Mouse (Mus musculus) forebrain, embryonic 12.5 days (tissue): ENCODE results near the gene Wwp2. TPM values are rescaled to one million over a fixed set of nuclear protein-coding genes. Genes with fewer than 3 reads are reported as not detected.

Experiments
- ATAC-seq: fragments of 200-750 bp; cut with Nextera tagmentation; 2 replicates; pipeline ENCODE4 v1.8.0; 2017; ENCODE audit warnings: moderate TSS enrichment; ENCODE audit not compliant: low FRiP score
- H3K27ac ChIP-seq: fragments of 300-500 bp; sonication (generic); 2 replicates; pipeline ENCODE4 v1.5.1; 2016; ENCODE audit warnings: mild to moderate bottlenecking
- H3K27me3 ChIP-seq: fragments of 300-500 bp; sonication (generic); 2 replicates; pipeline ENCODE4 v1.6.1; 2016; ENCODE audit warnings: mild to moderate bottlenecking
- H3K36me3 ChIP-seq: fragments of 300-500 bp; sonication (generic); replicated peaks from 2 replicates; pipeline ENCODE4 v1.6.1; 2016; ENCODE audit warnings: mild to moderate bottlenecking
- H3K4me1 ChIP-seq: fragments of 300-500 bp; sonication (generic); 2 replicates; pipeline ENCODE4 v1.6.1; 2016
- H3K4me2 ChIP-seq: fragments of 300-500 bp; sonication (generic); 2 replicates; pipeline ENCODE4 v1.6.1; 2016; ENCODE audit warnings: mild to moderate bottlenecking, moderate library complexity
- H3K4me3 ChIP-seq: fragments of 300-500 bp; sonication (generic); replicated peaks from 2 replicates; pipeline ENCODE4 v1.5.1; 2016; ENCODE audit warnings: mild to moderate bottlenecking
- H3K9ac ChIP-seq: fragments of 300-500 bp; sonication (generic); 2 replicates; pipeline ENCODE4 v1.6.1; 2016; ENCODE audit warnings: mild to moderate bottlenecking
- H3K9me3 ChIP-seq: fragments of 300-500 bp; sonication (generic); 2 replicates; pipeline ENCODE4 v1.6.1; 2016
- whole genome bisulfite sequencing: fragments of 180-500 bp; shearing (Covaris S2); methylation state at CpG from one replicate; pipeline ENCODE4 v1.1.7; 2016; 5-methylcytosine and 5-hydroxymethylcytosine counted together
- polyA plus RNA-seq: library from polyadenylated mRNA; unstranded; fragments of >200 nt; fragmentation: Nextera tagmentation; extraction: Ambion mirVana; gene quantifications from 2 replicates; pipeline ENCODE4 v1.2.1, GENCODE M21; 2016

Wwp2 gene
- polyA plus RNA-seq, 1 experiment from 2014 or later, result 66.0 TPM

DNA sequence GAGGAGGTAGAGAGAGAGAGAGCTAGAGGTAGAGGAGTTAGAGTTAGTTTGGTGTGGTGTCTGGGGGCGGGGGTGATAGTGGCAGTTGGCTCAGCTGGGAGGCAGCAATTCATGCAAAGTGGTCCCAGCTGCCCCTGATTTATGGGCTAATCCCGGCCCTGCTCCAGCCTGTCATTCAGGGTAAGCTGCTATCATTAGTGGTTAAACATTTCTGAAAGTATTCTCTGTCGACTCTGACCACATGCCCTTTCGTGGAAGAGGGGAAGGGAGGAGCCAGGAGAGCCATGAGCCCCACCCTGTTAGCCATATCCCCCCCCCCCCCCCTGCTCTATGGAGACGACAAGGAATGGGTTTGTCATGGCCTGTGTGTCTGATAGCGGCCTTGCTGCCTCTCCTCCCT lies 67.2 kb downstream of the Wwp2 start:
- Histone ChIP-seq H3K9me3 (no peaks in the 10 kb centered on the region), H3K4me1 (peaks cover 20% of the 10 kb centered on the region), H3K27me3 (no peaks in the 10 kb centered on the region), H3K27ac (0 out of 2 replicates have a peak overlapping the region, but pooled peaks have one; percentile 46), H3K36me3 (peaks cover 14% of the 10 kb centered on the region; the same call in 1 of the 2 replicates), H3K4me2 (no peak overlapping the region), H3K9ac (no peak overlapping the region), H3K4me3 (no peak overlapping the region)
- 27% methylated on average over 6 of the region's 6 CpGs for WGBS
- peak; percentile 39; the same call in 1 of the 2 replicates for ATAC-seq

DNA sequence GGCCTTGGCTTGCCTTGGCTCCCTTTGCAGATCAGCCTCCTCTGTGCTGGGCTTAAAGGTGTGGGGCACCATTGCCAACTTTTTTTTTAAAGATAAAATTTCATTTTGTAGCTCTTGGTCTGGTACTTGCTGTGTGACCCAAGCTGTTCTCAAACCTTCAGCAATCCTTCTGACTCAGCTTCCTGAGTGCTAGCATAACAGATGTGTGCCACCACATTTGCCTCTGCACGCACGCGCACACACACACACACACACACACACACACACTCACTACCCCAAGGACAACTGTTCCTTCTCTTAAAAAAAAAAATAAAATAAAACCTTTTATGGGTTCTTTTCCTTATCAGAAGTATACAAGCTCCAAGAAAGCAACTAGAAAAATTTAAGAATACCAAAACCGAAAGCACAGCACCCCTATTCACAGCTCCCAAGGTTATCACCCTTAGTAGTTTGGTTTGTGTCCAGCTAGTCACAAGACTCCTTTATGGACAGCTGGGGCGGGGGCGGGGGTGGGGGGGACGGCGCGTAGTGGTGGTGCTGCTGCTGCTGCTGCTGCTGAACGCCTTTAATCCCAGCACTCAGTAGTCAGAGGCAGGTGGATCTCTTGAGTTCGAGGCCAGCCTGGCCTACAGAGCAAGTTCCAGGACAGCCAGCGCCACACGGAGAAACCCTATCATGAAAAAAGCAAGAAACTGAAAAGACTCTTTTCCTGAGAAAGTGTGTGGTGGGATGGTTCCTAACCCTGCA lies 68.2 kb downstream of the Wwp2 start:
- Histone ChIP-seq H3K27ac (no peak overlapping the region), H3K36me3 (peaks cover 14% of the 10 kb centered on the region; the same call in 1 of the 2 replicates), H3K9ac (no peak overlapping the region), H3K9me3 (no peaks in the 10 kb centered on the region), H3K4me2 (no peak overlapping the region), H3K4me3 (no peak overlapping the region), H3K27me3 (no peaks in the 10 kb centered on the region), H3K4me1 (peaks cover 20% of the 10 kb centered on the region)
- WGBS, result 87% methylated on average over 13 of the region's 13 CpGs
- ATAC-seq, result no peak

DNA sequence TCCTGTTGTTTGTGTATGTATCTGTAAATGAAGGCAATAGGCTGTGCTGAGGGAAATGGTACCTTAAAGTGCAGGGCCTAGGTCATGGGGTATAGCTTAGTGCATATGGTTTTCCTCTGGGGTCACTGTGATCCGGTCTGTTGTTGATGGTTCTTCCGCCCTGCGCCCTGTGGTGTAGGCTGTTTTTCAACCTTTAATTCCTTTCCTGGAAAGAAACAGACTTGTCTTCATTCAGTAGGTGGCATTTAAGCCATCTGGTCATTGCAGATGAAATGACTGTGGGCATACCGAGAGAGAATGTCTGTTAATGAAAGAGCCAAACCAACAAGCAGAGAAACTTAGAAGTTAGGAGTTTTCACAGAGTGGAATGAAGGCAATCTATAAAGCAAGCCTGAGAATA lies 69.1 kb downstream of the Wwp2 start:
- H3K4me3 ChIP-seq, result no peak overlapping the region
- no peak overlapping the region for H3K27ac ChIP-seq
- H3K36me3 ChIP-seq, result peaks cover 14% of the 10 kb centered on the region; the same call in 1 of the 2 replicates
- H3K27me3 ChIP-seq, result no peaks in the 10 kb centered on the region
- H3K4me2 ChIP-seq, result no peak overlapping the region
- ATAC-seq, result no peak
- no peaks in the 10 kb centered on the region for H3K9me3 ChIP-seq
- WGBS, result 87% methylated on average over 4 of the region's 4 CpGs
- H3K9ac ChIP-seq, result no peak overlapping the region
- H3K4me1 ChIP-seq, result peaks cover 20% of the 10 kb centered on the region

DNA sequence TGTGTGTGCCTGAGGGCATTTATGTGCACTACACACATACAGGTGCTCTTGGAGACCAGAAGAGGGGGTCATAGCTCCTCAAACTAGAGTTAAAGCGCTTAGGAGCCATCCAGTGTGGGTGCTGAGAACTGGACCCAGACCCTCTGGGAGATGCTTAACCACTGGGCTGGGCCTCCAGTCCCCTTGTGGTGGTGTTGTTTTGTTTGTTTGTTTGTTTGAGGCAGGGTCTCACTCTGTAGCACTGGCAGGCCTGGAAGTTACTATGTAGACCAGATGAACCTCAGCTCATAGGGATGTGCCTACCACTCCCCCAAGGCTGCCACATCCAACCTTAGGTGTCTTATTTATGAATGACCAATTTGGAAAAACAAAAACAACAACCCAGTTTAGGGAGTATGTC lies 70.9 kb downstream of the Wwp2 start:
- no peak overlapping the region for H3K4me3 ChIP-seq
- no peak for ATAC-seq
- H3K27me3 ChIP-seq, result no peaks in the 10 kb centered on the region
- no peaks in the 10 kb centered on the region for H3K9me3 ChIP-seq
- peaks cover 20% of the 10 kb centered on the region for H3K4me1 ChIP-seq
- H3K36me3 ChIP-seq, result peaks cover 14% of the 10 kb centered on the region; the same call in 1 of the 2 replicates
- no peak overlapping the region for H3K4me2 ChIP-seq
- no peak overlapping the region for H3K9ac ChIP-seq
- no peak overlapping the region for H3K27ac ChIP-seq
- 96% methylated on average over 1 of the region's 1 CpGs for WGBS

DNA sequence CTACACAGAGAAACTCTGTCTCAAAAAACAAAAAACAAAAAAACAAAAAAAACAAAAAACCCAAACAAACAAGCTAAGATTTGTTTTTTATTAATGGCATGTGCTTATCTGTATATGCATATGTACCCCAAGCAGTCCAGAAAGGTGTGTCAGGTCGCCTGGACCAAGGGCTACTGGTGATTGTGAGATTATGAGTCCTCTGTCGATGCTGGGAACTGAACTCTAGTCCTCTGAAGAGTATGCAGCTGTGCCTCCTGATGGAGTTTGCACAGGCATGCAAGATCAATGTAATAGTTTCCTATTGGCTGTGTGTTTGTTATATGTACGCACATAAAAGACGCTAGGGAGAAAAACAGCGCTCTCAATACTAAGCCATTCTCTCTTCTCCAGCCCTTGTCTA lies 74.0 kb downstream of the Wwp2 start:
- Histone ChIP-seq H3K4me2 (no peak overlapping the region), H3K9ac (no peak overlapping the region), H3K27me3 (no peaks in the 10 kb centered on the region), H3K4me1 (no peaks in the 10 kb centered on the region), H3K36me3 (peaks cover 14% of the 10 kb centered on the region; the same call in 1 of the 2 replicates), H3K4me3 (no peak overlapping the region), H3K9me3 (no peaks in the 10 kb centered on the region), H3K27ac (no peak overlapping the region)
- no peak for ATAC-seq
- 93% methylated on average over 5 of the region's 5 CpGs for WGBS

DNA sequence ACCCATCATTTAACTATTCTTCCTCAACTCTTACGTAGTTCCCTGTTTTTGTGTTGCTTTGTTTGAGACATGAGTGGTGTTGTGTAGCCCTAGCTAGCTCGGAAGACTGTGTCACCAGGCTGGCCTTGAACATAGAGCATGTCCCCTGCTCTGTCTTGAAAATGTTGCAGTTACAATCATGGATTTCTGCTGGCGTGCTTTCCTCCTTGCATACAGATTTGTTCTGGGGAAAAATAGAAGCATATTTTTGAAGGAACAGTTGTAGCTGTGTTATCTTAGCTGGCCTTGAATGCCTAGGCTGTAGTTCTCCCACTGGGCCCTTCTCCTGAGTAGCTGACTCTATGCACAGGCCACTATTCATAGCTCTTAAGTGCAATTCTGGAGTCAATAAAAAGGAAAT lies 74.6 kb downstream of the Wwp2 start:
- peaks cover 14% of the 10 kb centered on the region; the same call in 1 of the 2 replicates for H3K36me3 ChIP-seq
- no peaks in the 10 kb centered on the region for H3K27me3 ChIP-seq
- no peak overlapping the region for H3K4me3 ChIP-seq
- WGBS, result 93% methylated on average over 3 of the region's 3 CpGs
- H3K9me3 ChIP-seq, result no peaks in the 10 kb centered on the region
- no peak overlapping the region for H3K9ac ChIP-seq
- ATAC-seq, result no peak
- H3K4me1 ChIP-seq, result no peaks in the 10 kb centered on the region
- no peak overlapping the region for H3K27ac ChIP-seq
- H3K4me2 ChIP-seq, result no peak overlapping the region

DNA sequence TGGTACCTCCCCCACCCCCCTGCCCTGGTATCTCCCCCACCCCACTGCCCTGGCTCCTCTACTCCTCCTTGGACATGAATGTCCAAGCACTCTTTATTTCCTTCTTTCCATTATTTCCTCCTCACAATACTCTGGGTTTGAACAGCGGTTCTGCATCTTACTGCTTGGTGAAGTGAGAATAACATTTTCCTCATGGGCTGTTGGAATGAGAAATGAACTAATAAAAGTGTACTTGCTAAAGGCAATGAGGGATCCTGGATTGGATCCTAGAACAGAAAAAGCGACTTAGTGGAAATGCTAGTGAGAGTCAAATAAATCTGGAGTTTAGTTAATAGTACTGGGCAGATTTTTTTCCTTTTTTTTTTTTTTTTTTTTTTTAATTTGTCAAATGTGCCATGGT lies 77.1 kb downstream of the Wwp2 start:
- Histone ChIP-seq H3K9ac (no peak overlapping the region), H3K27me3 (no peaks in the 10 kb centered on the region), H3K4me2 (no peak overlapping the region), H3K4me3 (no peak overlapping the region), H3K9me3 (no peaks in the 10 kb centered on the region), H3K27ac (no peak overlapping the region), H3K4me1 (no peaks in the 10 kb centered on the region), H3K36me3 (peaks cover 6% of the 10 kb centered on the region)
- 83% methylated on average over 2 of the region's 2 CpGs for WGBS
- ATAC-seq, result no peak

DNA sequence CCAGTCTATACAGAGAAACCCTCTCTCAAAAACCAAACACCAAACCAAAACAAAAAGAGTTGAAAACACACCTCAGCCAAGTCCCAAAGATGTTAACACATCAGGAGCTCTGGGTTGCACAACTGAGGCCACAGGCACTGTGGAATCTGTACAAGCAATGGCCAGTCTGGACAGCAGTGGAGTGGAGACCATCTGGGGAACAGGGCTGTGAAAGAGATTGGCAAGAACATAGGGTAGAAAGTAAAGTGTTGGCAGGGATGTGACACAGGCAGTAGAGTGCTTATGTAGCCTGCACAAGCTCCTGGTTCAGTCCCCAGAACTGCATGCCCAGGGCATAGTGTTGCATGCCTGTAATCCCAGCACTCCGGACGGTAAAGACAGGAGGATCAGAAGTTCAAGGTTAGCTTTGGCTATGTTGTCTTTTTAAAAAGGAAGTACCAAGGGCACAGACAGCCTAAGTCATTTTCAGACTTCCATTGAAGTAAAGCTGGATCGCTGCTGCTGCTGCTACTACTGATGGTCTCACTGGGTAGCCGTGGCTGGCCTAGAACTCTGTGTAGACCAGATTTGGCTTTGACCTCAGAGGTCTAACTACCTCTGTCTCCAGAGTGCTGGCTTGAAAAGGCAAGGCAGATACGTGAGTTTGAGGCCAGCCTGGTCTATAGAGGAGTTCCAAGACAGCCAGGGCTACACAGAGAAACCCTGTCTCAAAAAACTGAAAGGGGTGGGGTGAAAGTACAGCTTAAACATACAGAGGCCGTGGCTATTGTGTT lies 79.0 kb downstream of the Wwp2 start:
- H3K4me2 ChIP-seq, result no peak overlapping the region
- H3K4me1 ChIP-seq, result 0 out of 2 replicates have a peak, but pooled peaks cover 4% of the 10 kb centered on the region
- 93% methylated on average over 6 of the region's 6 CpGs for WGBS
- H3K9me3 ChIP-seq, result no peaks in the 10 kb centered on the region
- H3K9ac ChIP-seq, result no peak overlapping the region
- H3K36me3 ChIP-seq, result peaks cover 15% of the 10 kb centered on the region
- ATAC-seq, result no peak
- no peaks in the 10 kb centered on the region for H3K27me3 ChIP-seq
- no peak overlapping the region for H3K4me3 ChIP-seq
- H3K27ac ChIP-seq, result no peak overlapping the region

DNA sequence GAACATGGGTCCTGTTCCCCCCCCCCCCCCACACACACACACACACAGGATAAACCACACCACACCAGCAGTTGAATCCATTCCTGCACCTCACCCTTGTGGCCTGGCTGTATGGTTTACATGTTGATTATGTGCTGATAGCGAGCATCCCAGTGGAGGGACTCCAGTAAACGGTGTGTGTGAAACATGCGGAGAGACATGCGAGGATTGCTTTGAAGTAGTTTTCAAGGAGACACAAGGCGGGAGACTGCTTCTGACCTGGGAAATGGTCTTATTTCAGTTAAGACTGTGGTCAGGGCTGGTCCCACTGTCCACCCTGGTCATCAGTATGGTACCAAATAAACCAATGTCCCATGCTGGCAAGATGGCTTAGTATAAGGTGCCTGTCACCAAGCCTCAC lies 82.6 kb downstream of the Wwp2 start:
- WGBS, result 93% methylated on average over 5 of the region's 5 CpGs
- Histone ChIP-seq H3K9me3 (no peaks in the 10 kb centered on the region), H3K4me2 (no peak overlapping the region), H3K9ac (no peak overlapping the region), H3K36me3 (peaks cover 15% of the 10 kb centered on the region), H3K4me3 (no peak overlapping the region), H3K27me3 (no peaks in the 10 kb centered on the region), H3K27ac (no peak overlapping the region), H3K4me1 (0 out of 2 replicates have a peak, but pooled peaks cover 4% of the 10 kb centered on the region)
- no peak for ATAC-seq

DNA sequence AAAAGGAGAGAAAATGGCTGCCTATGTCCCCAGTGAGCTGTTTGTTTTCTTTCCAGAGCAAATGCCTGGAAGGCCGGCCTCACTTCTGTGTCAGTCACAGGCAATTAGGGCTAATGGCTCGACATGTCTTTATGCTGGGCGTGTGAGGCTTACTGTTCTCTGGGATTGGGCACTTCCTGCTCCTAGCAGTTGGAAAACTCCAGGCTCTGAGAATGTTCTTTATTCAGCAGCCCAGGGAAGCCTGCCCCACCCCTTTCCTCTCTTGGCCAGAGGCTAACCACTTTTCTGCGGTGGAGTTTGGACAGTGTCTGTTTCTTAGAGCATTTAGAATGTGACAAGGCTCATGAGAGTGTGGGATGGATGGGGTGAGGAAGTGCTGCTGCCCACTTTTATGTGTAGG lies 83.7 kb downstream of the Wwp2 start:
- H3K36me3 ChIP-seq, result peaks cover 15% of the 10 kb centered on the region
- 0 out of 2 replicates have a peak, but pooled peaks cover 4% of the 10 kb centered on the region for H3K4me1 ChIP-seq
- H3K9ac ChIP-seq, result no peak overlapping the region
- H3K4me2 ChIP-seq, result no peak overlapping the region
- no peaks in the 10 kb centered on the region for H3K27me3 ChIP-seq
- WGBS, result 19% methylated on average over 4 of the region's 4 CpGs
- H3K9me3 ChIP-seq, result no peaks in the 10 kb centered on the region
- no peak overlapping the region for H3K4me3 ChIP-seq
- ATAC-seq, result no peak
- H3K27ac ChIP-seq, result peak overlapping the region; percentile 4

DNA sequence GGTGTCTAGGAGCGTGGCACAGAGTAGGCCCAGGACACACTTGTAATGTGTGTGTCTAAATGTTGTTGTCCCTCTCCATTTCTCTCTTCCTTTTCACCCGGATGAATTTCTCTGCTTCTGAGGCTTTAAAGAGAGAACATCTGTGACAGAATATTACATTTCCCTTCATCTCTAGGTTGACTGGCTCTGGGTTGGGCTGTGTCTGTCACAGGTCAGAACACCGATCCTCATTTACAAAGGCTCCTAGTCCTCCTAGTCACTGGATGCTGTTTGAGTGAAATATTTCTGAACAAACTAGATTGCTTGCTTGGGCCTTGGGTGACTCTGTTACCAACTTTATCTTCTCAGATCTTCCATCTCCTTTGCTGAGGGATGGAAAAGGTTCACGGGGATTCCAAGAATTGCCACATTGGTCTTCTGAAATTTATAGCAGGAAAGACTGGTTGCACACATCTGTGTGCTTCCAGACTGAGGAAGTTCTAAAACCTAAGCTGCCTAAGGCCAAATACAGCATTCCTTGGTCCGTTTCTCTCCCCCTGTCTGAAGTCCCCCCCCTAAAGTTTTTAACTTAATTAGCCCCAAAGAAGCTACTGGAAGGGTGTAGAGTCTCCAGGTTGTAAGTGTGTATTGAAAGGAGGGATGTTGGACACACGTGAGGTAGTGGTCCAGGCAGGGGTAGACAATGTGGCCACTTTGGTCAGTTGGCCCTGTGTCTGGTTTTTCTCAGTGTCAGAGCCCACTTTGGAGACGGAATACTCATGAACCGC lies 85.8 kb downstream of the Wwp2 start:
- Histone ChIP-seq H3K4me2 (no peak overlapping the region), H3K4me1 (0 out of 2 replicates have a peak, but pooled peaks cover 4% of the 10 kb centered on the region), H3K27ac (no peak overlapping the region), H3K9ac (no peak overlapping the region), H3K36me3 (peaks cover 15% of the 10 kb centered on the region), H3K27me3 (no peaks in the 10 kb centered on the region), H3K4me3 (no peak overlapping the region), H3K9me3 (no peaks in the 10 kb centered on the region)
- 86% methylated on average over 8 of the region's 8 CpGs for WGBS
- no peak for ATAC-seq

DNA sequence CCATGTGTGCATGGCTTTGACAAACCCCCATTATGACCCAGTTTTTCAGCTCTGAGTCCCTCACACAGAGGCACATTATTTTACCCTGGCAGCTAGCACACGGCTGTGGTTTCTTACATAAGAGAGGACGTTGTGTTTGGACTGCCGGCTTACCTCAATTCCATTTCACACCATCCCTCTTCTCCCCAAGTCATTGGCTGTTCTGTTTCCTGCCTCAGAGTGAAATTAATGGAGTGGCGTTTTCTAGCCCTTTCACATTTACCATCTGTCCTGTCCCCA lies 86.3 kb downstream of the Wwp2 start:
- 0 out of 2 replicates have a peak, but pooled peaks cover 4% of the 10 kb centered on the region for H3K4me1 ChIP-seq
- no peak for ATAC-seq
- no peak overlapping the region for H3K27ac ChIP-seq
- no peaks in the 10 kb centered on the region for H3K9me3 ChIP-seq
- peaks cover 15% of the 10 kb centered on the region for H3K36me3 ChIP-seq
- H3K4me3 ChIP-seq, result no peak overlapping the region
- H3K9ac ChIP-seq, result no peak overlapping the region
- WGBS, result 73% methylated on average over 4 of the region's 4 CpGs
- H3K27me3 ChIP-seq, result no peaks in the 10 kb centered on the region
- no peak overlapping the region for H3K4me2 ChIP-seq
